Mouse (Mus musculus) stomach, postnatal 0 days (tissue): ENCODE data around the gene Vgf.

Source experiments
- CTCF ChIP-seq: IDR thresholded peaks from 2 replicates; pipeline ENCODE4 v1.5.1; 2016; ENCODE audit warnings: antibody characterized with exemption, low read depth, mild to moderate bottlenecking, moderate library complexity
- EP300 ChIP-seq: optimal IDR thresholded peaks from 2 replicates; pipeline ENCODE3; 2016; ENCODE audit warnings: antibody characterized with exemption

GRCm38 (mm10) chr5:136979762-136980161 lies 46.4 kb upstream of the Vgf start:
- no peak for TF ChIP-seq CTCF
- TF ChIP-seq EP300 = no peak
